Mouse (Mus musculus) heart, embryonic 10.5 days (tissue): ENCODE measurements at regions not wholly inside any gene's neighbourhood (a gene's known extent, or its start where the extent isn't known, plus 50 kb on each side); places are given as distances from the start of the nearest gene placed in this dataset.

Experiments used
- DNase-seq: peaks from one replicate; pipeline ENCODE4 v3.0.0-alpha.2; 2017; ENCODE audit warnings: low spot score
- H3K27ac ChIP-seq: fragments of 300-500 bp; sonication (generic); 2 replicates; pipeline ENCODE4 v1.5.1; 2016; ENCODE audit warnings: mild to moderate bottlenecking
- H3K27me3 ChIP-seq: fragments of 300-500 bp; sonication (generic); 2 replicates; pipeline ENCODE4 v1.6.1; 2016; ENCODE audit warnings: mild to moderate bottlenecking; ENCODE audit not compliant: poor library complexity, insufficient read depth, severe bottlenecking
- H3K36me3 ChIP-seq: fragments of 300-500 bp; sonication (generic); 2 replicates; pipeline ENCODE4 v1.6.1; 2016; ENCODE audit warnings: mild to moderate bottlenecking, moderate library complexity
- H3K4me1 ChIP-seq: fragments of 300-500 bp; sonication (generic); 2 replicates; pipeline ENCODE4 v1.6.1; 2016; ENCODE audit warnings: mild to moderate bottlenecking
- H3K4me3 ChIP-seq: fragments of 300-500 bp; sonication (generic); 2 replicates; pipeline ENCODE4 v1.5.1; 2016; ENCODE audit warnings: mild to moderate bottlenecking, moderate library complexity
- H3K9me3 ChIP-seq: fragments of 300-500 bp; sonication (generic); 2 replicates; pipeline ENCODE4 v1.6.1; 2016; ENCODE audit warnings: mild to moderate bottlenecking, moderate library complexity
- WGBS: fragments of 180-500 bp; shearing (Covaris S2); methylation state at CpG from one replicate; pipeline ENCODE4 v1.1.7; 2016; 5-methylcytosine and 5-hydroxymethylcytosine counted together

DNA sequence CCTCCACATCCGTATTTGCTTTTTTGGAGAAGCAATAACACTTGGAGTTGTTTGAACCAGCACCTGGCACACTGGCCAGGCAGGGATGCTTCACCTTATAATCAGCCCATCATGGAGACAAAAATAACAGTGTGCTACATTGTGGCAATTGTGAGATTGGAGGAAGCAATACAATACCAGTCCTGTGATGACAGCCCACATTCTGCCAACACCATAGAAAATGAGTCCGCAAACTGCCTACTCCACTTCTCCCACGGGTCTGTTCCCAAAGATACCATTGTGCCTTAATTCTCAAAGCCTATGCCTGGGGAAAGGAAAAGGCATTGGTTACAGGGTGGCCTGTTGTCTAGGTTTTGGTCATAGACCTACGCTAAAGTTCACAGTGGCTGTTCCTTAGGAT lies 194.9 kb downstream of the Csl start:
- Histone ChIP-seq H3K27ac (no peak overlapping the region), H3K36me3 (no peaks in the 10 kb centered on the region), H3K9me3 (no peaks in the 10 kb centered on the region), H3K4me3 (no peak overlapping the region), H3K4me1 (peaks cover 15% of the 10 kb centered on the region; the same call in 1 of the 2 replicates), H3K27me3 (no peaks in the 10 kb centered on the region)
- no peak for DNase-seq
- 89% methylated on average over 4 of the region's 4 CpGs for WGBS

DNA sequence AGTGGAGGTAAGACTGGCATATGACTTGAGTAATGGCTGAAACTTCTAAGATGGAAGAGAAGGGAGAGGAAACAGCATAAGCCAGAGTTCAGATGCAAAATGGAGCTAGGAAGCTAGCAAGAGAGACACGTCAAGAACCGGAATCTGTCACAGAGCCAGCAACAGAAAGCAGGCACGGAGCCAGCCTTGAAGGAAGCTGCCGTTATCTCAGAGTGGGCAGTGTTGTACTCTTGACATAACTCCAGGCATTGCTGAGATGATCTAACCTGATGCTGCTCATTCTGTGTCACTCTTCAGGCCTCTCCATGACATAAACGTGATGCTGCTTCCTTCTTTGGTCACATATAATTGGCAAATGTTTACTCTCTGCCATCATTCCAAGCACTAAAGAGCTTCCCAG lies 191.0 kb downstream of the Csl start:
- H3K36me3 ChIP-seq, result no peaks in the 10 kb centered on the region
- no peaks in the 10 kb centered on the region for H3K4me1 ChIP-seq
- no peak overlapping the region for H3K4me3 ChIP-seq
- no peak overlapping the region for H3K27ac ChIP-seq
- WGBS, result 46% methylated on average over 5 of the region's 5 CpGs
- DNase-seq, result no peak
- no peaks in the 10 kb centered on the region for H3K27me3 ChIP-seq
- no peaks in the 10 kb centered on the region for H3K9me3 ChIP-seq

GRCm38 (mm10) chr10:99570190-99570589 lies 189.3 kb downstream of the Csl start:
- no peak overlapping the region for H3K4me3 ChIP-seq
- H3K27me3 ChIP-seq, result no peaks in the 10 kb centered on the region
- DNase-seq, result no peak
- no peak overlapping the region for H3K27ac ChIP-seq
- no peaks in the 10 kb centered on the region for H3K36me3 ChIP-seq
- peaks cover 6% of the 10 kb centered on the region for H3K4me1 ChIP-seq
- WGBS, result 21% methylated on average over 2 of the region's 2 CpGs
- H3K9me3 ChIP-seq, result no peaks in the 10 kb centered on the region

DNA sequence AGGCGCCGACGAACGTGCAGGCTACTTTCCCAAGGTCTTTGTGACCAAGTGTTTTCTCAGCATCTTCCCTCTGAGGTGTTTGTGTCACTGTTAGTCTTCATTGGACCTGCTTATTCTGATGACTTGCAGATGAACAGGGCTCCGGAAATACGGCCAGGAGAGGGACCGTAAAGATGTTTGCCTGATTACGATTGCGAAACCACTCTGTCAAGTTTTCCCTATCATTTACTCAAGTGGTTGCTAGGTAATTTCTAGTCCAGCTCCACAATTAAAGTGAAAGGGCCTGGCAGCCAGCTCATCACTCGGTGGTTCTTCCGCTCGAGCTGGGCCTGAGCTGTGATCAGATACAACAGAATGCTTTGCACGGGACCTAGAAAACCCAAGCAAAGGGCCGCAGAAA lies 185.5 kb downstream of the Csl start:
- Histone ChIP-seq H3K9me3 (no peaks in the 10 kb centered on the region), H3K4me1 (peaks cover 6% of the 10 kb centered on the region), H3K27ac (peak overlapping the region; percentile 59), H3K4me3 (no peak overlapping the region), H3K27me3 (no peaks in the 10 kb centered on the region), H3K36me3 (no peaks in the 10 kb centered on the region)
- no peak for DNase-seq
- 52% methylated on average over 14 of the region's 14 CpGs for whole genome bisulfite sequencing

- H3K27me3 ChIP-seq, result no peaks in the 10 kb centered on the region
- H3K27ac ChIP-seq, result no peak overlapping the region
- peaks cover 11% of the 10 kb centered on the region for H3K4me1 ChIP-seq
- no peak for DNase-seq
- H3K36me3 ChIP-seq, result no peaks in the 10 kb centered on the region
- WGBS, result 90% methylated on average over 7 of the region's 7 CpGs
- no peak overlapping the region for H3K4me3 ChIP-seq
- H3K9me3 ChIP-seq, result no peaks in the 10 kb centered on the region
Measured at GRCm38 (mm10) chr10:99575294-99575693, 184.2 kb downstream of the Csl start.

DNA sequence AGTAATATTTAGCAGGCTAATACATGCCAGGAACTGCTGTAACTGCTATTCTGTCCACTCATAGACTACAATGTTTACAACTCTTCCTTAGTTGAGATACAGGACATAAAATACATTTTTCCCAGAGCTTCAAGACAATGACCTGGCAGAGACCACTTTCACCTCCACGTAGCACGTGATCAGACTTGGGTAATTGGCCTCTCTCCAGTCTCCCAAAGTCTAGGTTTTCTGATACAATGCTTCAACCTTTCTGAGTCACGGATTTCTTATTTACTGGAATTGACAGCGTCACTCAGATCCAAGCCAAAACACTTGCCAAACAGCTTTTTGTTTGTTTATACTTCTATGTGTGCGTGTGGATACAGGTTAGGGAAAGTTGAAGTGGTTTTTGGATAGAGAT lies 183.2 kb downstream of the Csl start:
- peaks cover 14% of the 10 kb centered on the region for H3K4me1 ChIP-seq
- DNase-seq, result no peak
- 84% methylated on average over 5 of the region's 5 CpGs for WGBS

GRCm38 (mm10) chr10:99577041-99577681 lies 182.3 kb downstream of the Csl start:
- Histone ChIP-seq H3K4me3 (no peak overlapping the region), H3K27me3 (no peaks in the 10 kb centered on the region), H3K27ac (no peak overlapping the region), H3K4me1 (peaks cover 14% of the 10 kb centered on the region), H3K36me3 (no peaks in the 10 kb centered on the region), H3K9me3 (no peaks in the 10 kb centered on the region)
- DNase-seq, result no peak
- 28% methylated on average over 12 of the region's 12 CpGs for WGBS

More for the DNA sequence above, 183.2 kb downstream of the Csl start:
- Histone ChIP-seq H3K4me3 (no peak overlapping the region), H3K9me3 (no peaks in the 10 kb centered on the region), H3K27ac (no peak overlapping the region), H3K27me3 (no peaks in the 10 kb centered on the region), H3K36me3 (no peaks in the 10 kb centered on the region)

- H3K4me1 ChIP-seq, result peaks cover 14% of the 10 kb centered on the region
- H3K4me3 ChIP-seq, result no peak overlapping the region
- DNase-seq, result no peak
- H3K36me3 ChIP-seq, result no peaks in the 10 kb centered on the region
- H3K27ac ChIP-seq, result no peak overlapping the region
- H3K27me3 ChIP-seq, result no peaks in the 10 kb centered on the region
- no peaks in the 10 kb centered on the region for H3K9me3 ChIP-seq
- WGBS, result 42% methylated on average over 4 of the region's 4 CpGs
Measured at GRCm38 (mm10) chr10:99578366-99578765, 181.1 kb downstream of the Csl start.

- Histone ChIP-seq H3K4me1 (peaks cover 8% of the 10 kb centered on the region; the same call in 1 of the 2 replicates), H3K27ac (no peak overlapping the region), H3K9me3 (no peaks in the 10 kb centered on the region), H3K4me3 (no peak overlapping the region), H3K36me3 (no peaks in the 10 kb centered on the region), H3K27me3 (no peaks in the 10 kb centered on the region)
- no peak for DNase-seq
- WGBS, result 9% methylated on average over 8 of the region's 8 CpGs
Measured at GRCm38 (mm10) chr10:99580191-99580590, 179.3 kb downstream of the Csl start.

DNA sequence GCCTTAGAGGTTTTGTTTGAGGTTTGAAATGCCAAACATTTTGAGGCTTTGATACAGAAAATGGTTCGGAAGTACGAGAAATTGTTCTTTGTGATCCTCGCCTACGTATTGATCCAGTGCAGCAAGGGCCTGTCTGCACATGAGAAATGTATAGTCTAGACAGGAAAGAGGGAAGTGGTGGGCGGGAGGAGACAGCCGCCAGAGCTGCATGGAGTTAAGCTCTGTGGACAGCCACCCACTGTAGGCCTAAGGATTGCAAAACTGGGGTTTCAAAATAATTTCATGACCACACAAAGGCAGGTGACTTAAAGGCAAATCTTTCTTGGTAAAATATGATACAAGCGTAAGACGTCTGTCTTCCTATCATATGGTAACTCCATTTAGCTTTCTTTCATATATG lies 178.4 kb downstream of the Csl start:
- H3K9me3 ChIP-seq, result no peaks in the 10 kb centered on the region
- no peaks in the 10 kb centered on the region for H3K27me3 ChIP-seq
- no peak for DNase-seq
- no peak overlapping the region for H3K4me3 ChIP-seq
- peaks cover 8% of the 10 kb centered on the region; the same call in 1 of the 2 replicates for H3K4me1 ChIP-seq
- H3K36me3 ChIP-seq, result no peaks in the 10 kb centered on the region
- no peak overlapping the region for H3K27ac ChIP-seq
- WGBS, result 78% methylated on average over 8 of the region's 8 CpGs

GRCm38 (mm10) chr10:99584855-99585254 lies 174.6 kb downstream of the Csl start:
- DNase-seq, result no peak
- no peaks in the 10 kb centered on the region for H3K9me3 ChIP-seq
- H3K4me3 ChIP-seq, result no peak overlapping the region
- no peaks in the 10 kb centered on the region for H3K36me3 ChIP-seq
- peaks cover 7% of the 10 kb centered on the region; the same call in 1 of the 2 replicates for H3K4me1 ChIP-seq
- WGBS, result 77% methylated on average over 2 of the region's 2 CpGs
- H3K27me3 ChIP-seq, result no peaks in the 10 kb centered on the region
- H3K27ac ChIP-seq, result no peak overlapping the region

DNA sequence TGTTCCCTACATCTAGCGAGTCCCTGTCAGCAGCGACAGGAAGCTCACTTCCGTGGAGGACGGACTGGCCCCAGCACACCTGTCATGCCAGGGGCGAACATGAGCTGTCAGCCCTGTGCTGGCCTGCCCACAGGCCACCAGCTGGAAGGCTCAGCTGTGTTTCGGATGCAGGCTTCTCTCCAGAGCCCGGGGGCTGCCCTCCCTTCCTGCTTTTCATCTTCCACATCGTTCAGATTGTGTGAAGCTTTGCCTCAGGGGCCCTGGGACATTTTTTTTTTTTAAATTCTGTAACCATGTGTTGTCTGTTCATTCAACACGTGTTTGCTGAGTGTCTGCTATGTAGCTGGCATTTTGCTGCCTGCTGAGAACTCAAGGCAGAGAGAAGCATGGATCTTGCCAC lies 167.2 kb downstream of the Csl start:
- no peak for DNase-seq
- Histone ChIP-seq H3K4me1 (peaks cover 9% of the 10 kb centered on the region; the same call in 1 of the 2 replicates), H3K9me3 (no peaks in the 10 kb centered on the region), H3K36me3 (no peaks in the 10 kb centered on the region), H3K27ac (0 out of 2 replicates have a peak overlapping the region, but pooled peaks have one; percentile 8), H3K27me3 (no peaks in the 10 kb centered on the region), H3K4me3 (0 out of 2 replicates have a peak overlapping the region, but pooled peaks have one; percentile 6)
- WGBS, result 37% methylated on average over 9 of the region's 9 CpGs

DNA sequence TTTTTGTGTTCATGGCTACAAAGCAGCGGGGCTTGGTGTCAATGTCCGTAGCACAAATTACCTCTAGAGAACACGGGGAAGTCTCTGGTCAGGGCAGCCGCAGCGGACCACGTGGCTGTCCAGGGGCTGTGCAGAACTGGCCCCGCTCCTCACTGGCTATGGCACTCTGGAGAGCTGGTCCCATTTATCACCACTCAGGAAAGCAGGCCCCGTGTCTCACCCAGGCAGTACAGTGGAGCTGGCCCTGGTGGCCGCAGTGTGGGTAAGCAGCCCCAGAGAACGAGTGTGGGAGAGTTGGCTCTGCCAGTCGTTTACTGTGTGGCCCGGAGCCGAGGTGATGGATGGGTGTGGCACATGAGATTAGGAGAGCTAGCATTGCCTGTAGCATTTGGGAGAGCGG lies 163.8 kb downstream of the Csl start:
- H3K9me3 ChIP-seq, result no peaks in the 10 kb centered on the region; the same call in 1 of the 2 replicates
- no peak overlapping the region for H3K27ac ChIP-seq
- H3K36me3 ChIP-seq, result no peaks in the 10 kb centered on the region
- H3K27me3 ChIP-seq, result no peaks in the 10 kb centered on the region
- WGBS, result 84% methylated on average over 14 of the region's 14 CpGs
- H3K4me1 ChIP-seq, result peaks cover 9% of the 10 kb centered on the region; the same call in 1 of the 2 replicates
- no peak overlapping the region for H3K4me3 ChIP-seq
- DNase-seq, result no peak
